Mouse (Mus musculus): ENCODE data around the gene C3. TPM values are rescaled to one million over a fixed set of nuclear protein-coding genes. Genes with fewer than 3 reads are reported as not detected.

Gene C3
- total RNA-seq, 1 experiment = 0.22 TPM

DNA sequence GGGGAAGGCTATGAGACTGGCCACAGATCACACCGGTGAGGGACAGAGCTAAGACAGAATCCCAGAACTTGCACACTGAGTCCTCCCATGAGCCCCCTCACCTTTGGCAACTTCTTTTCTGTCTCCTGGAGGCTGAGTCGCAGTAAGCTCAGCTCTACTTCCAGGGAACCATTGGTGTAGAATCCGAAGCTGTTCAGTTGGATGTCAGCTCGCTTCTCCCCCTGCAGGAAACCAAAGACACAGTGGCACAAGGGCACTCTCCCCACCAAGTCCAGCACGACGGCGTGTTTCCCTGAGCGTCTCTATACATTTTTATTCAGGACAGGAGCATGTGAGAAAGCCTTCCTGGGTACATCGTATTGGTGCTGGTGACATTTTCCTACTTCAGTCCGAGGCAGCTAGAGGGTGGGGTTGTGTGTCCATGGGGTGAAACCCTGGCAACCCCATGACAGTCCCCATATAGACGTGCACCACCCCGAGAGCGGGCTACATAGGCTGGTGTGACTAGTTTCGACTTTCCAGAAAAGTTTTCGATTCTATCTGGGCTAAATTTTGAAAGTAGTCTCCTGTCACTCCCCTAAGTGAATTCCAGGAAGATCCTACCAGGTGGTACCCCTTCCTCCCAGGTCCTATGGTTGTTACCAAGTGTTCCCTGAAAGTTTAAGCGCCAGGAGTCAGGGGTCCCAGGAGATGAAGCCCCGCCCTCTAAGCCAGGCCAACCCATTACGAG lies 18.9 kb upstream of the C3 start:
- Histone ChIP-seq H3K4me1 (ENCODE audit: control insufficient read depth in 2 of 2, insufficient read depth in 2 of 2, low read length in 2 of 2, poor library complexity in 1 of 2) (peaks cover 0 to 11% of the 10 kb centered on the region in 2 experiments; a peak in 3 of 4 replicates), H3K9me3 (ENCODE audit: control insufficient read depth, insufficient read depth, low read depth, low read length) (no peaks in the 10 kb centered on the region), H3K27ac (ENCODE audit: insufficient read depth, low read depth, low read length, poor library complexity, severe bottlenecking) (no peak overlapping the region), H3K9ac (ENCODE audit: insufficient read depth, low read depth, low read length, poor library complexity, severe bottlenecking) (peak overlapping the region; percentile 87), H3K4me3 (ENCODE audit: insufficient read depth in 1 of 2, low read depth in 1 of 2, low read length in 2 of 2, poor library complexity in 1 of 2, severe bottlenecking in 1 of 2) (peak overlapping the region; percentile 77 to 84), H3K36me3 (ENCODE audit: control insufficient read depth, insufficient read depth, low read length, poor library complexity, severe bottlenecking) (peaks cover 9% of the 10 kb centered on the region; the same call in 1 of the 2 replicates)
- DNase-seq (ENCODE audit: low read depth, low spot score) = no peak
- in situ Hi-C loops (cut with MboI; ENCODE audit: low sequenced_read_pairs in 2 of 2, unreplicated experiment in 2 of 2) = no loop called here
- no peak for TF ChIP-seq CHD2 (IDR thresholded peaks at IDR 0.05; ENCODE audit: low read depth, low read length)
- no peak for TF ChIP-seq ZNF384 (IDR thresholded peaks at IDR 0.05; ENCODE audit: low read depth, low read length)
- no peak for TF ChIP-seq MAFK (IDR thresholded peaks at IDR 0.05; ENCODE audit: insufficient read depth, low read depth, low read length)
- TF ChIP-seq ZC3H11A (IDR thresholded peaks at IDR 0.05; ENCODE audit: borderline replicate concordance, low read depth, low read length) = no peak
- 0 out of 2 replicates have a peak, but pooled peaks have one; percentile 13 for TF ChIP-seq HCFC1 (IDR thresholded peaks at IDR 0.05; ENCODE audit: borderline replicate concordance, insufficient read depth, low read length)

DNA sequence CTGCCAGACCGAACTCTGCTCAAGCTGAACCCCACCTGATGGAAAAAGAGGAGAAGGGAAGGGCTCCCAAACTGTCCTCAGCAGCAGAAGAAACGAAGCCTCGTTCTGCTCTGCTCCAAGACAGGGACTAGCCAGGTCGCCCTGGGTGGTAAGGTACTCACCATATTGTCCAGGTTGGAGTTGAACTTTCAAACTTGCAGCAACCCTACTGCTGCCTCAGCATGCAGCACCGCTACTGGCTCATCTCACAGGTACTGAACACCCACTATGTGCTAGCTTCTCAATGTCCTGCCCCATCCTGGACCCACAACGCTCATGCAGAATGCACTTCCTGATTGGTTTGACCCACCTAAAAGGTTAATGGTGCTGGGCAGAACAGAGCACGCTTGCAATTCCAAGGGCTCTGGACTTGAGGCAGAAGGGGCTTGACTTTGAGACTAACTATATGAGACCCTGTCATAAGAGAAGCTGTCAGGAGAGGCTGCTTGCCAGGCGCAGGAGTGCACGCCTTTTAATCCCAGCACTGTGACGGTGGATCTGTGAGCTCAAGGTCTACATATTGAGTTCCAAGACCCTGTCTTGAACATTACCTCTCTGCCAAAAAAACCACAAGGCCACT lies 17.5 kb upstream of the C3 start:
- H3K36me3 ChIP-seq (ENCODE audit: control insufficient read depth, insufficient read depth, low read length, poor library complexity, severe bottlenecking) = peaks cover 11% of the 10 kb centered on the region; the same call in 1 of the 2 replicates
- H3K4me1 ChIP-seq (ENCODE audit: control insufficient read depth in 2 of 2, insufficient read depth in 2 of 2, low read length in 2 of 2, poor library complexity in 1 of 2) = peaks cover 0 to 5% of the 10 kb centered on the region in 2 experiments; a peak in 2 of 4 replicates
- in situ Hi-C loops (cut with MboI; ENCODE audit: low sequenced_read_pairs in 2 of 2, unreplicated experiment in 2 of 2) = no loop called here
- no peak overlapping the region for H3K27ac ChIP-seq (ENCODE audit: insufficient read depth, low read depth, low read length, poor library complexity, severe bottlenecking)
- H3K9ac ChIP-seq (ENCODE audit: insufficient read depth, low read depth, low read length, poor library complexity, severe bottlenecking) = no peak overlapping the region
- H3K4me3 ChIP-seq (ENCODE audit: insufficient read depth in 1 of 2, low read depth in 1 of 2, low read length in 2 of 2, poor library complexity in 1 of 2, severe bottlenecking in 1 of 2) = no peak overlapping the region
- no peaks in the 10 kb centered on the region for H3K9me3 ChIP-seq (ENCODE audit: control insufficient read depth, insufficient read depth, low read depth, low read length)
- no peak for DNase-seq (ENCODE audit: low read depth, low spot score)
- no peak for TF ChIP-seq MAFK (IDR thresholded peaks at IDR 0.05; ENCODE audit: insufficient read depth, low read depth, low read length)
- TF ChIP-seq CHD2 (IDR thresholded peaks at IDR 0.05; ENCODE audit: low read depth, low read length) = no peak
- no peak for TF ChIP-seq ZNF384 (IDR thresholded peaks at IDR 0.05; ENCODE audit: low read depth, low read length)
- no peak for TF ChIP-seq ZC3H11A (IDR thresholded peaks at IDR 0.05; ENCODE audit: borderline replicate concordance, low read depth, low read length)
- no peak for TF ChIP-seq HCFC1 (IDR thresholded peaks at IDR 0.05; ENCODE audit: borderline replicate concordance, insufficient read depth, low read length)

DNA sequence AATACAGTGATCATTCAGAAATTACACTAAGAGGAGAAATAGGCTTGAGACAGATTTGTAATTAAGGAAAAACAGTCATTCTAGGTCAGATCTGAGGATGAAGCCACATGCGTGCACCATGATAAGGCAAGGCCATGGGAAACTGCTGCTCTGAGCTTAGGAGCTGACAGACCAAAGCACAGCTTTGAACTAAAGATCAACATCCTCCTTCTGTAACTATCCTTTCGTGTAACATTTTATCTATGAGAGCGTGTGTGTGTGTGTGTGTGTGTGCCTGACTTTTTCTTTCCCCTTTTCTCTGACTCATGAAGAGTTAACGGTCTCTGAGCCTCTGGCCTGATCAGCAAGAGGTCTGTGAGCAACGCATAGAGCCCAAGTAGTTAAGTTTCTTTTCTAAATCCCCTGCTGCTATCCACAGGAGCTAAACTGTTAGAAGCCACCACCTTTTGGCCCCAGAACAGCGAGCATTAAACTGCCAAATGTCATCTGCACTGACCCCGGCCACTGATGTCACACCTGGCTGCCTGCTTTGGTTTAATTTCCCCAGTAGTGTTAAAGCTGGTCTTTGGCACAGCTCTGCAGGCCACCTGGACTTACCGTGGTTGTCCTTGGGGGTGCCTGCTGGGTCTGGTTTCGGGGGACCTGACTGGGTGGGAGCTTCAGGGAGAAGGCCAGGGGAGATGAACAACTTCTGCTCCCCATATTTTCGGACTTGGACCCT lies 15.9 kb upstream of the C3 start:
- Histone ChIP-seq H3K4me1 (ENCODE audit: control insufficient read depth in 2 of 2, insufficient read depth in 2 of 2, low read length in 2 of 2, poor library complexity in 1 of 2) (peaks cover 0 to 4% of the 10 kb centered on the region in 2 experiments; a peak in 2 of 4 replicates), H3K27ac (ENCODE audit: insufficient read depth, low read depth, low read length, poor library complexity, severe bottlenecking) (no peak overlapping the region), H3K9me3 (ENCODE audit: control insufficient read depth, insufficient read depth, low read depth, low read length) (no peaks in the 10 kb centered on the region), H3K9ac (ENCODE audit: insufficient read depth, low read depth, low read length, poor library complexity, severe bottlenecking) (no peak overlapping the region), H3K36me3 (ENCODE audit: control insufficient read depth, insufficient read depth, low read length, poor library complexity, severe bottlenecking) (peaks cover 11% of the 10 kb centered on the region; the same call in 1 of the 2 replicates), H3K4me3 (ENCODE audit: insufficient read depth in 1 of 2, low read depth in 1 of 2, low read length in 2 of 2, poor library complexity in 1 of 2, severe bottlenecking in 1 of 2) (no peak overlapping the region)
- in situ Hi-C loops (cut with MboI; ENCODE audit: low sequenced_read_pairs in 2 of 2, unreplicated experiment in 2 of 2) = no loop called here
- no peak for DNase-seq (ENCODE audit: low read depth, low spot score)
- TF ChIP-seq ZC3H11A (IDR thresholded peaks at IDR 0.05; ENCODE audit: borderline replicate concordance, low read depth, low read length) = no peak
- no peak for TF ChIP-seq ZNF384 (IDR thresholded peaks at IDR 0.05; ENCODE audit: low read depth, low read length)
- no peak for TF ChIP-seq MAFK (IDR thresholded peaks at IDR 0.05; ENCODE audit: insufficient read depth, low read depth, low read length)
- no peak for TF ChIP-seq HCFC1 (IDR thresholded peaks at IDR 0.05; ENCODE audit: borderline replicate concordance, insufficient read depth, low read length)
- no peak for TF ChIP-seq CHD2 (IDR thresholded peaks at IDR 0.05; ENCODE audit: low read depth, low read length)

DNA sequence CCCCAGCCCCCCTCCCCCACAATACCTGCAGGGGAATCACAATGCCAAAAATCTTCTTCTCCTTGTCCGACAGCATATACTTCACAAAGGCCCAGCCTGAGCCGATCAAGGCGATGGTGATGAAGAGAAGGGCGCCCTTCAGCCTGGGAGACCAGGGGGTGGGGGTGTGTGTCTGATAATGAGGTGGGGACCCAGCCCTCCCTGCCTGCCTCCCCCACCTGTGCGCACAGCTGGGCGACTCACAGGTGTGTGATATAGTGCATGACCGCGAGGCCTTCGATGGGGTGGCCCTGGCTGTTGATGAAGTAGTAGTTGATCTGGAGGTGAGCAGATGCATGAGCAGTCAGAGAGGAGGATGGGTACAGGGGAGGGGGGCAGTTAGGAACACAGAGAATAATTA lies 9.2 kb upstream of the C3 start:
- Histone ChIP-seq H3K36me3 (ENCODE audit: control insufficient read depth, insufficient read depth, low read length, poor library complexity, severe bottlenecking) (peaks cover 27% of the 10 kb centered on the region), H3K4me3 (ENCODE audit: insufficient read depth in 1 of 2, low read depth in 1 of 2, low read length in 2 of 2, poor library complexity in 1 of 2, severe bottlenecking in 1 of 2) (no peak overlapping the region), H3K9ac (ENCODE audit: insufficient read depth, low read depth, low read length, poor library complexity, severe bottlenecking) (no peak overlapping the region), H3K27ac (ENCODE audit: insufficient read depth, low read depth, low read length, poor library complexity, severe bottlenecking) (no peak overlapping the region), H3K9me3 (ENCODE audit: control insufficient read depth, insufficient read depth, low read depth, low read length) (no peaks in the 10 kb centered on the region), H3K4me1 (ENCODE audit: control insufficient read depth in 2 of 2, insufficient read depth in 2 of 2, low read length in 2 of 2, poor library complexity in 1 of 2) (no peaks in the 10 kb centered on the region)
- in situ Hi-C loops (cut with MboI; ENCODE audit: low sequenced_read_pairs in 2 of 2, unreplicated experiment in 2 of 2) = no loop called here
- TF ChIP-seq CHD2 (IDR thresholded peaks at IDR 0.05; ENCODE audit: low read depth, low read length) (no peak), HCFC1 (IDR thresholded peaks at IDR 0.05; ENCODE audit: borderline replicate concordance, insufficient read depth, low read length) (no peak), ZC3H11A (IDR thresholded peaks at IDR 0.05; ENCODE audit: borderline replicate concordance, low read depth, low read length) (no peak), MAFK (IDR thresholded peaks at IDR 0.05; ENCODE audit: insufficient read depth, low read depth, low read length) (no peak), ZNF384 (IDR thresholded peaks at IDR 0.05; ENCODE audit: low read depth, low read length) (no peak)
- DNase-seq (ENCODE audit: low read depth, low spot score) = no peak
